Mouse (Mus musculus) skeletal muscle tissue, postnatal 0 days (tissue): ENCODE data around the gene Bbip1. TPM values are rescaled to one million over a fixed set of nuclear protein-coding genes. Genes with fewer than 3 reads are reported as not detected.

Source experiments
- polyA plus RNA-seq: library from polyadenylated mRNA; unstranded; fragments of >200 nt; fragmentation: Nextera tagmentation; extraction: Ambion mirVana; gene quantifications from 2 replicates; pipeline ENCODE4 v1.2.1, GENCODE M21; 2015

Bbip1 gene
- 98.6 and 99.1 TPM in 2 replicates for polyA plus RNA-seq

DNA sequence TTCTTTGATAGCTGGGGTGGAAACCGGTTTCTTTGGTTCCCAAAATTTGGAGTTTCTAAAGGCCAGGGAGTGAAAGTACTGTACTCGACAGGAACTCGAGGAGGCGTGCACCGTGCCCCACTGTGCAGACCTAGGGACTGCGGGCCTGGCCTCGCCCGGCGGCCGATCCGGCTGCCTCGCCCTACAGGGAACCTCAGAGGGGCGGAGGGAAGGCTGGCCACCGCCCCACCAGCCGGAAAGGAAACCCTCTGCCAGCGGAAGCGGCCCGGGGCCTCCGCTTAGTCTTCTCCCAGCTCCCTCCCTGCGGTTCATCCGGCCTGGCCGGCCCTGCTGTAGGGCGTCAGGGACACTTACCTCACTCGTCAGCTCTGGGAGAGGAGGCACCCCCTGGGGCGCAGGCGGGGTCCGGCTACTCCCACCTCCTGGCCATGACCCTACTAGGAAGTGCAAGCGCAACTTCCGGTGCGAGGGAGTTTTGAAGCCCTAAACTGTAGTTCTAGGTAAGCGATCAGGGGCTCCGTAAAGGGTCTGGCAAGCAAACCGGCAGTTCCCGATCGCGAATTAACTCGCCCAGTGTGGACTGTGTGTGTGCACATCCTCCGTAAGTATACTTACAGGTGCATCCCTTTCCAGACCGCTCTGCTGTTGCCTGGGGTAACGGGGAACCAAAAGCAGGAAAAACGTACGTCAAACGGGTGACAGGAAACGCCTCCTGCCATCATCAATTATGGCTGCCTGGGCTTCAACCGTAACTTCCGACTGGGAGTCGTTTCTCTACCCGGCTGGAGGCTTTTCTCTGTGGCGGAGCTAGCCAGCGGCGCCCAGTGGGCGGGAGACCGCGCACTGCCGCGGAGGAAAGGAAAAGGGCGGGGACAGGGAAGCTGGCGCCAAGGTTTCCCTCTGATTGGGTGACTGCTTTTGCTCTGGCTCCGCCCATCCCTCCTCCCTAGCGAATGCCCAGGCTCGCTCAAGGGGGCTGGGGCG is at the start of gene Bbip1, which contains the start of gene Shoc2:
TSS of gene Bbip1 (minus strand) at position 826 of the 984 bp plus-strand sequence.
TSS of gene Shoc2 (plus strand) at position 505 of the 984 bp plus-strand sequence.

DNA sequence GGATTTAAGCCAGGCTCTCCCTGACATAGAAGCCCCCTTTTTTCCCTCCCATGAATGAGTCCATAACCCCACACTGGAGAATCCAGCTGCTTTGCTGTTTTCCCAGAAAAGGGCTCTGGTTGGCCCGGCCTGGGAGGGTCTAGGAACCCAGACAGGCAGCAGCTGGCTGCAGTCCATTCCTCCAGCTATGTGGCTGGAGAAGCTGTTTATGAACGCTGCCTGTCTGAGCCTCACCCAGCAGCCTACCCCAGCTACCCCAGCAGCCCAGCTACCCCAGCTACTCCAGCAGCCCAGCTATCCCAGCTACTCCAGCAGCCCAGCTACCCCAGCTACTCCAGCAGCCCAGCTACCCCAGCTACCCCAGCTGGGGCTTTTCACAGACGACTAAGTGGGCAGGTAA is 52.4 kb downstream of the Bbip1 start, which contains the start of gene Pdcd4:
TSS of gene Pdcd4 (plus strand) at position 171 of the 400 bp plus-strand sequence.

Other genes starting within 250 kb of the Bbip1 start
- gene Pdcd4, start 52.4 kb downstream of the Bbip1 start, polyA plus RNA-seq, result 49.7 and 50.6 TPM in 2 replicates
- gene Shoc2, start 321 bp downstream of the Bbip1 start, polyA plus RNA-seq, result 21.9 and 23.0 TPM in 2 replicates
- gene Adra2a, start 99.5 kb upstream of the Bbip1 start, polyA plus RNA-seq, result 0.08 and 0.13 TPM in 2 replicates